Mouse (Mus musculus) adrenal gland, adult 2 months (tissue): ENCODE data around the gene Cdc6. TPM values are rescaled to one million over a fixed set of nuclear protein-coding genes. Genes with fewer than 3 reads are reported as not detected.
A peak's percentile ranks its signal among the peaks of the same experiment; 100 is the strongest.

Source experiments
- DNase-seq: peaks from one replicate; pipeline ENCODE4 v3.0.0; 2021
- polyA plus RNA-seq: library from polyadenylated mRNA; depleted of rRNA; stranded (reverse); fragments of >200 nt; gene quantifications from 2 replicates; pipeline ENCODE4 v1.2.3, GENCODE M21; 2012
- total RNA-seq, 2 experiments: library from RNA; stranded (reverse); gene quantifications; 2 replicates each; pipeline ENCODE4 v1.2.3; 2021

Gene Cdc6
- total and polyA plus RNA-seq, 3 experiments: 0.08 to 0.86 (median 0.48) TPM

DNA sequence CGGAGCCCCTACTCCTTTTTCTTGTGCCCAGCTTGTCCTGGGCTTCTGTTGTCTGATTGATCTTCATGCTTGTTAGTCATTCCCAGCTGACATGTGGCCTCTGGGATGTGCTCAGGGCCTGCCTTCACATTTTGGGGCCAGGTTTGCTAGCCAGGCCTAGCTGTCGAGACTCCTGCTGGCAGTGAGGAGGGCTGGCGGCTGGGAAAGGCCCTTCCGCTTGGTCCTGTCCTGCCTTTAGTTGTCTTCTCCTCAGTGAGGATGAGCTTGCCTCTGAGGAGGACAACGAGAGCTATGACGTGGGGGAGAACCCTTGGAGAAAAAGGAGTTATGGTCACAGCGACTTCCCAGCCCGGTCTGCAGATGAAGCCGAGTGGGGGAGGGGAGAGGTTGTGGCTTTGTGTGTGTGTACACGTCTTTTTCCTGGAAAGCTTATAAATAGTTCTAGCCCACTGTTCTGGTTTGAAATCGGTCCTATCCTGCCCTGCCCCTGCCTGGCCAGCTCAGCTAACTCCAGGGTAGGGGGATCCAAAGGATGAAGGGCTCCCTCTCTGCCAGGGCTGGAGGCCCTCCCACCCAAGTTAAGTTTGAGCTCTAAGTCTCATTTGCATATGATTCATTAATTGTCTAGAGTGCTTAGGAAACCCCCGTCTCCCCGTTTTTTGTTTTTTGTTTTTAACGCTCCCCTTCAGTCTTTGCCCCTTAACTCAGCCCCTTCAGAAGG lies 36.3 kb downstream of the Cdc6 start:
- no peak for DNase-seq

DNA sequence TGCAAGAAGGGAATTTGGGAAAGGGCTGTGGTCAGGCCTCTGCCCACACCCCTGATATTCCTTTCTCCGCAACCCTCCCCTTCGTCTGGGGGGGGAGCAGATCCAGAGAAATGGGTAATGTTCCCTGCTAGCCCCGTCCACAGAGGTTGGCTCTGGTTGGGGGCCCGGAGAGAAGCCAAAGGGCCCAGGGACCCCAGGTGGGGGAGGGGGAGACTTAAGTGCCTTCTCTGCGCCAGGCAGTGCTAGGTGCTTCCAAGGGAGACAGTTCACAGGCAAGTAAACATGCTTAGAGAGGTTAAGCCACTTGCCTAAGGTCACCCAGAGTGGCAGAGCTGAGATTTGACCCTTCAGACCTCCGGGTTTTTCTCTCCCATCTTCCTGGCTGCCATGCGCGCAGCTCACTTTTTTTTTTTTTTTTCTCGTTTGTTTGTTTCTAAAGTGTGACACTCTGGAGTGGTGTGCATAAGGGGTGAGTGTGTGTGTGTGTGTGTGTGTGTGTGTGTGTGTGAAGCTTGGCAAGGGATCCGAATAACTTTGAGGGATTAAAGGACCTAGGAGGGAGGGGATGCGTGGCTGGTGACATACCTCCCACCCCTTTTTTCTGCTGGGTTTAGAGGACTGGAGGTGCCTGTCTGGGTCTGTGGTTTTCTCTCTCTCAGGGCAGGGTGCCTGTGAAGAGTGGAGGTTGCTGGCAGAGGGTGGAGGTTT lies 37.5 kb downstream of the Cdc6 start:
- no peak for DNase-seq

DNA sequence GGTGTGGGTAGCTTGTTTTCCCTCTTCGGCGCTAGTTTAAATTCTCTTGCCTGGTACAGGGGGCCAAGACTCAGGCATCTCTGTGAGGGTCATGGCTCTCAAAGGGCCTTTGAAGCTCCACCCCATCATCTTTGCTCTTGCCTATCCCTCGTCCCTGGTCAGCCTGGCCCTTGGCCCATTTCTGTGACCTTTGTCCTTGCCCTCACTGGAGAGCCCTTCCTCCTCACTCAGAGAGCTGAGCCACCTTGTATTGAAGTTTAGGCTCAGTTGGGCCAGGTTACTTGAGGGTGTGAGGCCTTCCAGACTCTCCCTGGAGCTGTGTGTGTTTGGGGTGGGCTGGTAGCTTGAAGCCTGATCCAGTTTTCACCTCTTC lies 38.0 kb downstream of the Cdc6 start:
- DNase-seq: peak; percentile 92

DNA sequence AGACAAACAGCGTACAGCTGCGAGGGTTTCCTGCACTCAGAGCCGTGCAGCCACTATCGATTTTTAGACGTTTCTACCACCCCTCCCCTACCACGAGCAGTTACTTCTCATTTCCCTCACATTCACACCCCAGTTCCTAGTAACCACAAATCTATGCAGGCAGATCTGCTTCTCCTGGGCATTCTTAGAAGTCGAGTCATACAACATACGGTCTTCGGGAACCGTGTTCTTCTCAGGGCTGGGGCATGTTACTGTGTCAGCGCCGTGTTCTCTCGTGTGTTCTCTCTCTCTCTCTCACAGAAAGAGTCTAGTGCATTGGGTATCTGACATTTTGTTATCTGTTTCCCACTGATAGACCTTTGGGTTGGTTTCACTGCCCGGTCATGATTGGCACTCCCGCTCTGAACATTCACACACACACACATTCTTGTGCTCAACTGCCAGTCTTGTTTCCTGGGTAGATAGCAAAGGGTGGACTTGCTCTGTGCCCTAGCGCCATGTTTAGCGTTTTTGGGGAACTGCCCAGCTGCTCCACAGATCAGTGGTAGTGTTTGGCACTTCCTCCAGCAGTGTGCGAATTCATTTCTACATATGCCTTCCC lies 40.5 kb downstream of the Cdc6 start:
- no peak for DNase-seq

DNA sequence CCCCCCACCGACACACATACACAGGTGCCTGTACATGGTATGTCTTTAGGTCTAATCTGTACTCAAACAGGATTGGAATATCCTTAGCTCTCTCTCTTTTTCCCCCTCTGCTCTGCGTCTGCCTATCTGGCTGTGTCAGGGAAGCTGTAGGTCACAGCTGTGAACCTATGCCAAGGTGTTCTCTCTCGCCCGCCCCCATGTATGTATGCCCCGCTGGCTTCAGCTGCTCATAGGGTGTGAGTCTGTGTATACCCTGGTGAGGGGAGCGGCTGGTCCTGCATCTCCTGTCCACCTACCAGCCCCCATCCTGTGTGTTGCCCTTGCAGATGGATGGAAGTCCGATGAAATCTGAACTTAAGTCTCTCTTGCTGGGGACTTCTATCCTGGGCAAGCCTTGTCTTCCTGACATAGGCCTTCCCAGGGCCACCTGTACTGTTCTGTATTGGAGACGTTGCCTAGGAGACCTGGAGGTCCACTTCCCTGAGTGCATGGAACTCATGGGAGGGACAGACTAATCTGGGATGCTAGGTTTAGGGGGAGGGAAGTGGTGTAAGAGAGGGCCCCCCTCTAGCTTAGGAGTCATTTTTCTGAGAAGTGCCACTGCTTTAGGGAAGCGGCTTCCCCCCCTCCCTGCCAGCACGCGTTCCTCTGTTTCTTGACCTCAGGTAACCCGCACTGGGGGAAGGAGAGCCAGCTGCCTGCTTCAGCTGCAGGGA lies 41.8 kb downstream of the Cdc6 start:
- no peak for DNase-seq

DNA sequence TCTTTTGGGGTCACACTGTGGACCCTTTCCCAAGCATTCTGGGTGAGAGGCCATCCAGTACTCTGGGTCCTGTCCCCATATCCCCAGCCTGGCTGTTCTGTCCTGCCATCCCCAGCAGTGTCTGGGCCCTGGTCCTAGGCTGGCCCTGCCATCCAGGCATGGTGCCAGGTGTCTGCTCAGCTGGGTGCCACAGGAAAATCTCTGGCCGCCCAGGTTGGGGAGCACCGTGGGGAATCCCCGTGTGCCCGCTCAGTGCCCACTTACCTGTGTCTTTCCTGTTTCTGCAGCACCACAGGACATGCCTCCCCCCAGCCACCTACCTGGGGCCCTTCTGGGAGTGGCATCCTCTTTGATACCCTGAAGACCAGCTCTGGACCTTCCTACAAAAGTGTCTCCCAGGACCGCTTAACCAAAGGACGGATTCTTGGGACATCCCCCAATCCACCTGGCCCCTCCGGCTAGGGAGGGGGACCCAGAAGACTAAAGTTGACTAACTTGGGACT lies 42.4 kb downstream of the Cdc6 start:
- DNase-seq: peak; percentile 72

DNA sequence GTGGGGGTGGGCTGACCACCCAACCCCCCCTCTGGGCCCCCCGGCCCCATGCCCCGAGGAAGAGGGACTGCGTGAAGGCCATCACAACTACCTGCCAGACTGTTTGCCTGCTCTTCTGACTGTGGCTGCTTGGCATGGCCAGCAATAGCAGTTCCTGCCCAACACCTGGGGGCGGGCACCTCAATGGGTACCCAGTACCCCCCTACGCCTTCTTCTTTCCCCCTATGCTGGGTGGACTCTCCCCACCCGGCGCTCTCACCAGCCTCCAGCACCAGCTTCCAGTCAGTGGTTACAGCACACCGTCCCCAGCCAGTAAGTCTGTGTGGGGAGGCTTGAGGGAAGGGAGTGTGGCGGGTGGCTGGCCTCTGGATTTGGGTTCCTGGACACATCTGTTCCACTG lies 42.9 kb downstream of the Cdc6 start:
- DNase-seq: no peak

DNA sequence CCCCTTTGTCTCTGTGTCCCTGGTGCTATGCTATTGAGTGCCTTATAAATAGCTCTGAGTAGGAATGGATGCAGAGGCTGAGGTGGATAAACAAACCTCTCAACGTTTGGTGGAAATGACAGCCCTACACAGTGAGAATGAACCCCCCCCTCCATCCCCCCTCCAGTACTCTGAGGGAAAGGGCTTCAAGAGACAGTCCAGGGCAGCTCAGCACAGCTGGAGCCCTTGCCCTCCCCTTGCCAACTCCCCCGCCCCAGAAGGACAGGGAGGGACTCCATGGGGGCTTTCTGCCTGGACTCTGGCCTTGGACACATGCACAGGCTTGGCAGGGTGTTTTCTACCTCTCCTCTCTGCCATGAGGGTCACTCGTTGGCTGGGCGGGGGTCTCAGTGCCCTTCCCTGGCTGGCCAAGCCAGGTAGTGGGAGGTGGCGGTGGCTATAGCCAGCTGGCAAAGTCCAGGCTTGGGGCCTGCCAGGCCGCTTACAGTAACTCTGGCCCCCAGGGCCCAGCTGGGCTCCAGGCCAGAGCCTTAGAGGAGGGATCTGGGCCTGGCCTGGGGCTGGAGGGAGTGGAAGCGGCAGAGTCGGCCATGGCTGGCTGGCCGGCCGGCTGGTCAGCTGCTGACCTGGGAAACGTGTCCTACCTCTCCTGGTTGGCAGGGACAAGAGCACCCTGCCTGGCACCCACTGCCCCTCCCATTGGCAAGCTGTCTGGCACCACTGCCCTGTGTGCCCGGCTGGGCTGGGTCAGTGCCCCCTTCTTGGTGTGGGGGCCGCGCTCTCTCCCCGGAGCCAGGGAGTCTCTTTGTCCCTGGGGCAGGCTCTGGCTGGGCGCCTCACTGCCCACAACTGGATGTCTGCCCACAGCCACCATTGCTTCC lies 43.7 kb downstream of the Cdc6 start:
- DNase-seq: peak; percentile 93

DNA sequence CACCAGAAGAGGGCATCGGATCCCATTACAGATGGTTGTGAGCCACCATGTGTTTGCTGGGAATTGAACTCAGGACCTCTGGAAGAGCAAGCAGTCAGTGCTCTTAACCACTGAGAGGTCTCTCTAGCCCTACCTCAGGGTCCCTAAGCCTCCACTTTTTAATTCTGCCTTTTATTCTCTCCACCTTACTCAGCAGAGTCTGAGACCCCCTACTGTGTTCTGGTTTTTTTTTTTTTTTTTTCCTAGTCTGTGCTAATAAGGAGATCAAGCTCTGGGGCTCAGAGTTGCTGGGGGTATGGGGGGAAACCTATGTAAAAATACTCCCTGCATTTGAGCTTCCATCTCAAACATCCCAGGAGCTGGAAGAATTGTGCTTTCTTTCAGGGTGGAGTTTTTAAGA lies 44.5 kb downstream of the Cdc6 start:
- no peak for DNase-seq

DNA sequence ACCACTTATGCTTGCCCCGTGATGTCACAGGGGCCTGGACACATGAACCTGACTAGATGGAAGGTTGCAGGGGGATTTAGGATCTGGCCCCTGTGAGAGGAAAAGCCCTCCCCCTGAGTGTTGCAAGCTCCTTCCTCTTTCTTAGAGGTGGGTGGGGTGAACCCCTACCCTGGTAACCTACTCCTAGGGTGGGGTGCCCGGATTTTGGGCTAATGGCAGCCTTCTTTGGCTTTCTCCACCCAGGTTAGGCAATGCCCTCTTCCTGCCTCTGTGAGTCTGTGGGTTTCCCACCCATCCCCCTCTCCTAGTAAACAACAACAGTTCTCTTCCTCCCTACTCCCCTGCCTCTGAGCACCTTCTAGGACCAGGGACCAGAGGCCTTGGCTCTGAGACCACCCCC lies 45.1 kb downstream of the Cdc6 start:
- DNase-seq: no peak

DNA sequence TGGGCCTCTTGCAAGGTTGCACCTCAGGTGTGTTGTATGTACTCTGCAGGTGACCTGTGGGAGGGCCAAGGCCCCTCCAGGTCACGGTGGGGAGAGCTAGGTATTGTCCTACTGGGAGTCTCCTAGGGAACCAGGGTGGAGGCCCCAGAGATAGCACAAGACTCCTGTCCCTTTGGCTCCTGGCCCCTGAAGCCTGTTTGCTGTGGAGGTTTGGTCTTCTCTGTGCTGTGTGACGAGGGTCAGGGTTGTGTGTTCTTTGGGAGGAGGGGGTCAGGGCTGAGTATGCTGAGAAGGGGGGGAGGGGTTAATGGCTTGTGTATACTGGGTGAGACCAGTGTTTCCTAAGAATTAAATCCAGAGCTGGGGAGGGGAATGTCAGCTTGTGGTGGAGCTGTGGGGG lies 45.8 kb downstream of the Cdc6 start:
- no peak for DNase-seq

DNA sequence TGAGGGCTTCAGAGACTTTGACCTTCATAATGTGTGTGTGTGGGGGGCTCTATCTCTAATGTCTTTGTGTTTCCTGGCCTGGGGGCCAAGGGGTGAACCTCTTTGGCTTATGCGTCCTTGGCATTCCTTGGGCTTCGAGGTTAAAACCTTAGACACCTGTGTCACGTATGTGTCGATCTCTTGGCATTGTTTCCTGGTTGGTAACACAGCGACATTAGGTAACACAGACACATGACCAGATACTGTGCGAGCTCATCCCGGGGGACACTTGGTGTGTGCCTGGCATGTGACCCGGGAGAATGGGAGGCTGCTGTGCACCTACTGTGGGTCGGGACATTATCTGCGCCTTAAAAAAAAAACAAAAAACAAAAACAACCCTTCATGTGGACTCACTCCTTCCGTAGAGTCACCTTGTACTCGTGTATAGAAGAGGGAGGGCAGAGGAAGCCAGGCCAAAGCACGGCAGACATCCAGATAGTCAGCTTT lies 46.3 kb downstream of the Cdc6 start:
- no peak for DNase-seq

DNA sequence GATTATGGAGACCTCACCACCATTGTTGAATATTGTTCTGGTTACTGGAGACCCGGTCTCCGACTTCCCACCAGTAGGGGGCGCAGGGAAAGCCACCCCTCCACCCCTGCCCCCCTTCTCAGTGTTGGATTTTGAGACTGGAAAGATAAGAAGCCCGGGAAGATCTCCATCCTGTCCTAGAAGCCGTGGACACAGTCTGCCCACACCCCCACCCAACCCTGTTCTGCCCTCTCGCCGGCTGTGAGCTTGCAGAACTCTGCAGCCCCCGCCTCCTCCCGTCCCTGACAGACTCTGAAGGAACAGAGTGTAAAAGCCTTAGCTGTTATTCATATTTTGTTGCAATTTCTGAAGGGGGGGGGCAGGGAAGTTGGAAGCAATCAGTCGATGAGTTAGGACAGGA lies 46.8 kb downstream of the Cdc6 start:
- peak; percentile 80 for DNase-seq

DNA sequence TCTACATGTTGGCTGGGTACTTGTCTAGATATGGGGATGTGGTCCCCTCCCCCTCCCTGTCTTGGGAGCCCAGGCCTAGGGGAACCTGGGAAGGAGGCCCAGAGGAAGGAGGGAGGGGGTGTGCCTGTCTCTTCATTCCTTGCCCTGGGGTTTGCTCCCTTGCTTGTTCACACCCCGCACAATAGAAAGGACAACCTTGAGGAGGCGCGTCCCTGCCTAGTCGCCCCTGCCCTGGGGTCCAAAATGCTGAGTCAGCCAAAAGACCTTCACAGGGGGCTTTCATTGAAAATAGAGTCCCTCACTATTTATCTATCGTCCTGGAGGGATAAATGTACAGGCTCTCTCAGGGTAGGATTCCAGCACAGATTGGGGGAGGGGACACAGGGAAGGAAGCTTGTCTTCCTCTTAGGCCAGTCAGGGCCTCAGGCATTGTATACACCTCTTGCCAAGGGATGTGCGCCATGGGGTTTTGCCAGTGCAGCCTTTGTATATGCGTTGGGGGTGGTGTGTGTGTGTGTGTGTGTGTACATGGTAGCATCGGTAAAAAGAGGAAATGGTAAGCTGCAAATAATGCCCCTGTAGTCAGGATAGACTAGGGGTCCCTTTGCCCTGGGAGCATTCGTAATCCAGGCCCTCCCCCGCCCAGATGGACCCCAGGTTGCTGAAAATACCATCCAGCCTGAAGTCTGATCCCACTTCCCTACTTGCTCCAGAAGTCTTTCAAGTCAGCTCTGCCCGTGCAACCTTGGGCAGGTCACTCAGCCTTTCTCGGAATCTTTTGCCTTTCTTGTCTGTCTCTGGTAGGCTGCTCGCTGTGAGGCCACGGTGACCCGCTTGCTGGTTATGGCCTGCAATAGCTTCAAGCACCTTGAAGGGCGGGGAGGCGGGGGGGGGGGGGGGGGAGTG lies 47.5 kb downstream of the Cdc6 start:
- no peak for DNase-seq

DNA sequence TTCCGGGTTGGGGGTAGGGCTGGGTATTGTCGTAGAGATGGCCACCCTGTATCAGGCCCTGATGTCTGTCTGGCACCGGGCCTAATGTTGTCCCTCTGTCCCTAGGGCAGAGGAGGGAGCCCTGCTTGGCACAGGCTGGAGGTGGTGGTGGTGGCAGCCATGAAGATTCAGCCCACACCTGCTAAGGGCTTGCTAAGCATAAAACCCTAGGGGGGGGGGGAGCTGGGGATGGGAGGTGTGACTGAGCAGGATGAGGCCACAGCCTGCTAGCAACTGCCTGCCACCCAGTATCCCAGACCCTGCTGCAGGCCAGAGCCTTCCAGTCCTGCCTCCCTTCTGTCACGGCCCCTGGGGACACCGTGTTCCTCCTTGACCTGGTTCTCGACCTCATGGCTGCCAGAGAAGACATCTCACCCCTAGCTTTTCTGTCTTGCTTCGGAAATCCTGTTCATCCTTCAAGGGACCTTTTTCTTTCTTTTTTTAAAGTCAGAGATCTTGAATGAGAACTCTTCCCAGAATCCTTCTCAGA lies 48.2 kb downstream of the Cdc6 start:
- DNase-seq: peak; percentile 42

DNA sequence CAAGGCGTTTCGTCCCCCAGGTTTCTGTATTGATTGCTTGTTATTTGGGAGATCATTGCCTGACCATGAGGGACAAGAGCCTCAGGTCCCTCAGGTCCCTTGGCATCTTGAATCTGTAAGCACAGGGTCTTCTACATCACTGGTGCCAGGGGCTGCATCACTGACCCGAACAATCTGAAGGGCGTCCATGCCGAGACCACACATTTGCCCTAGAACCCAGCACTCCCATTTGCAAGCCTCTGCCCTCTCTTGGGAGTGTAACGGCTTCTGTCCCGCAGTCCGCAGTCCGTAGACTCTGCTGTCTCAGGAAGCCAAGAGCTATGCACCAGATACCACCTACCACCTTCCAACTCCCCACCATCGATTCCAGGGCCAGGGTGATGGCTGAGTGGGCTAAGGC lies 48.7 kb downstream of the Cdc6 start:
- DNase-seq: no peak

DNA sequence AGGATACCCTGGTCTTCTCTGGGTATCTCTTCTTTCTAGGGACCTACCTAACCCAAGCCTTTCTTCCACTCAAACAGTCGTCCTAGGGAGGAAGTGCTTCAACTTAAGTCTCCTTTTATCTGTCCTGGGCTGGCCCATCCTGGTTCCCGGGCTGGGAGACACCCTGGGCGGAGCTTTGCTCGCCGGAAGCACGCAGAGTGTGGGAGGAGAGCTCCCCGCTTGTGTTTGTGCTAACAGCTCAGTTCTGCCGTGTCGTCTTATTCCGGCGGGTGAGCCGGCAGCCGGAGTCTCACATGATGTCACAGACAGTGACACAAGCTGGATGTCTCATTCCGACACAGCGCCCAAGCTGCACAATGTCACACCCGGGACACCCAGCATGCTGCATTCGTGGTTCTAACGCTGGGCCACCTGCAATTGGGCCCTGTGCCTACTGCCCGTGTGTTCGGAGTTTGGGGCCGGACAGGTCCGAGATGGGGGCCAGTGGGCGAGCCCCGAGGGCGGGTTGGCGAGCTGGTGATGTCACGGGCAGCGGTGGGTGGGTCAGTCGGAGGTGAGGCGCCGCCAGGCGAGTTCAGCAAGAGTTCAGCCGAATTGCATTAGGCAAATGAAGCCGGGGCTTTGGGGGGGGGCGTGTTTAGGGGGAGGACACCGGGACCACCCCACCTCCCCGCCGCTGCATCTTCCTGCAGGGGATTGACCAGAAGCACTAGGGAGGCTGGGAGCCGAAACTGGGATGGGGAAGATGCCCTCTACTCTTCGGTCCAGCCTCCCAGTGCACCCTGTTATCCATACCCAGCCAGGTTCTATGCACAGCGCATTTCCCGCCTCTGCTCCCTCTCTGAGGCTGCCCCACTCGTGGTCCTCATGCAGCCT lies 52.1 kb downstream of the Cdc6 start:
- peak; percentile 92 for DNase-seq

DNA sequence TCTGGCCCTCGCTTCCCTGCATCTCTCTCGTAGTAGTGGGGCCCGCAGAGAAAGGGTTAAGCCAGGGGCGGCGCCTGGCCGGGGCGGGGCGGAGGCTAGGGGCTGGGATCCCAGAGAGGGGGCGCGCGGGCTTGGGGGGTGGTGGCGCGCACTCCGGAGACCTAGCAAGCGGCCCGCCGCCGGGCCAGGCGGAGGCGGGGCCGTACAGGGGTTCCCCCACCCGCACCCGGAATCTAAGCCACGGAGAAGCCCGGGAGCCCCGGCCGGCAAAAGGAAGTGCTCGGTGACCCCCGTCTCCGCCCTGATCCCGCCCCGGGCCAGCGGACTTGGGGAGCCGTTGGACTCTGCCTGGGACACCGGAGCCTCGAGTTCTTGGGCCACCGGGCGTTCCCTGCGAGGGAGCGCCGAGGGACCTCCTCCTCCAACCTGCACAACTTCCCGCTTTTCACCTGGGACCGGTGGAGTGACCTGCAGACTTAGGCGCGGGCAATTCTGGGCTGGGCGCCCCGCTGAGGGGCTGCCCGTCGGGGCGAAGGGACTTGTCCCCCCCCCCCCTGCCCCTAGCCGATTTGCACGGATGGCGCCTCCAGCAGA lies 52.8 kb downstream of the Cdc6 start:
- peak; percentile 89 for DNase-seq
